Mouse (Mus musculus): ENCODE measurements at regions not wholly inside any gene's neighbourhood (a gene's known extent, or its start where the extent isn't known, plus 50 kb on each side); places are given as distances from the start of the nearest gene placed in this dataset.
"Not testable (repeated sequence)": the region's sequence is repeated elsewhere in the genome, so short reads cannot be mapped to it uniquely, and the experiment has no call there.

DNA sequence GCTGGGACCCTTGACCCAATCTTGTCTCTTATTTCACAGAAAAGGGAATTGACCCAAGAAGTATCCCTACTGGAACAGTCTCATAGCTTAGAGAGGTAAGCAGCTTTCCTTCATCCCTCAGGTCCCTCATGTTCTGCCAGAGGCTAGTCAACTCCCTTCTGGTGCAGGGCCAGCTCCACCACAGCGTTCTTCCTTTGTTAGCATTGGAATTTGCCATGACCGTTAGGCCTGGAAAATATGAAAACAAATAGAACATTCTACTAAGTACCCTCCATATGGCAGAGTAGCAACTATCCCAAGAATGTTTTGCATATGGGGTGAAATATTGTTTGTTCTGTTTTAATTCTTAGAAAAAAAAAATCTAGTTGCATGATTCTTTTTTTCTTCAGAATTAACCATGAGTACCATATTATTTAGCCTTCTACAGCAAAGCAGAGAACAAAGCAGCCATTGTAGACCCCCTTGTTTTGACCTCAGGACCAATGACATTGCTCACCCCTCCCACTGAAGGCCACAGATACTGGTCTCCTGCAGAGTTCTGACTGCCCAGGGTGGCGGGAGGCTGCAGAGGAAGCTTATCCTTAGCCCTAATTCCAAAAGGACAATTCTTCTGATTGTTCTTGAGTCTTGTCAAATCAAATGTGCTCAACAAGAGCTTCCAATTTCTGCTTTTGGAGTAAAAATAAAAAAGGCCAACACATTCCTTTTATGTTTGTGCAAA is 78.1 kb upstream of the Ehbp1 start:
- DNase-seq: peak; percentile 2
- intact Hi-C loops (cut with DNase I): no loop called here

DNA sequence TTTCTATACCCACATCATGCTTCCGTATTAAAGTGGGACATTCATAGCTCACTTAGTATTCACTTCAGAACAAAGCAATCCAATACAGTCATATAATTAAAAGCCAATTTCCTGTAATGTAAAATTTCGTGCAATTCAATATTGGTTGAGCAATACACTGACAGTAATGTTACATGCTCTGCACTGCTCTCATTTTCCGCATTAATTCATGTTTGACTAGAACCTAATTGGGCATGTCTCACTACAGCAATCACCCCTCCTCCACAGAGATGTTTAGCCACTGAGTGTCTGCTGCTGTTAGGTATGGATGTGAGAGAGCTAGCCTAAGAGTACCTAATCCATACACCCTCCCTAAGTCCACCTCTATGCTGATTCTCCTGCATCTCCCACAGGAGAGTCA is 79.7 kb upstream of the Ehbp1 start:
- intact Hi-C loops (cut with DNase I): no loop called here
- DNase-seq: no peak

GRCm38 (mm10) chr11:22437140-22437850 is 74.6 kb upstream of the Tmem17 start:
- DNase-seq: peak; percentile 48
- intact Hi-C loops (cut with DNase I): no loop called here

GRCm38 (mm10) chr11:22437851-22438215 is 74.1 kb upstream of the Tmem17 start:
- peak; percentile 11 for DNase-seq
- intact Hi-C loops (cut with DNase I): no loop called here

- DNase-seq: peak; percentile 21
- intact Hi-C loops (cut with DNase I): no loop called here
Measured at GRCm38 (mm10) chr11:22438441-22439066, 73.3 kb upstream of the Tmem17 start.

GRCm38 (mm10) chr11:22440521-22440920 is 71.4 kb upstream of the Tmem17 start:
- peak; percentile 45 for DNase-seq
- intact Hi-C loops (cut with DNase I): no loop called here

DNA sequence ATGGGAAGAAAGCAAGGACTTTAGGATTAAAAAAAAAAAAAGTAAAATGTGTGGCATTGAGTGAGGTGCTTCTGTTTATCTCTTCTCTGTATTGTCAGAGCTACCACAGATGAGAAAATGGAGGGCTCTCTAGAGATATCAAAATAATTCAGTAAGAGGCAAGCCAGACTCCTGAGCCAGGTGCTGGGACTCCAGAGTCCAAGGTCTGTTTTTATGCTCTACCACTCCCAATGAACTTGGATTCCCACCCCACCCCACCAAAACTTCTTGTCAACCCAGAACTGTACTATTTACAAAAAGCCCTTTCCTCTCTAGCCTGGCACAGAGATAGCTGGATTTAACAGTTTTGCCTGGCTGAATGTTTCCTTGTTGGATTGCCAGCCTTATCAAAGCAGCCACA is 58.7 kb upstream of the Tmem17 start:
- DNase-seq: no peak
- intact Hi-C loops (cut with DNase I): no loop called here

- intact Hi-C loops (cut with DNase I): no loop called here
- DNase-seq: no peak
Measured at GRCm38 (mm10) chr11:22456286-22456685, 55.6 kb upstream of the Tmem17 start.

- intact Hi-C loops (cut with DNase I): no loop called here
- no peak for DNase-seq
Measured at GRCm38 (mm10) chr11:22457220-22457619, 54.7 kb upstream of the Tmem17 start.

- peak; percentile 86 for DNase-seq
- intact Hi-C loops (cut with DNase I): no loop called here
Measured at GRCm38 (mm10) chr11:22458951-22459703, 52.8 kb upstream of the Tmem17 start.

- DNase-seq; intact Hi-C loops (cut with DNase I): not testable (repeated sequence)
Measured at GRCm38 (mm10) chr11:22461019-22461735, 50.7 kb upstream of the Tmem17 start.
